Mouse (Mus musculus) layer of hippocampus, adult 11-12 months (tissue): Measurements from ENCODE around the gene Olfr345.

ENCODE experiments used
- DNase-seq: peaks from one replicate; pipeline ENCODE4 v3.0.0; 2022; ENCODE audit warnings: low spot score

Olfr345 gene

GRCm38 (mm10) chr2:36639741-36640140 lies at the start of gene Olfr345:
Gene Olfr345 (plus strand): TSS chr2:36640041.
- DNase-seq, result no peak

GRCm38 (mm10) chr2:36685488-36685887 lies 45.6 kb downstream of the Olfr345 start, which contains the start of gene Olfr346:
Gene Olfr346 (plus strand): TSS chr2:36685788.
- DNase-seq, result no peak
